ENCODE assay signal across 11 mouse cellular contexts in genomic region chr12:25024862-25025545, GRCm38 (mm10). TPM values are rescaled to one million over a fixed set of nuclear protein-coding genes. Genes with fewer than 3 reads are reported as not detected.
A peak's percentile ranks its signal among the peaks of the same experiment; 100 is the strongest.
DNase-seq lines count a peak whose midpoint lies in the region; ATAC-seq and TF ChIP-seq lines count a peak whose summit lies in the region.
"Had no signal": no experiment of that assay in that cellular context is flagged by ENCODE, and none has a peak within 500 bp of the region (broad histone marks: within the 10 kb centered on the region; RNA-seq: fewer than 3 reads in every experiment).

No protein-coding gene starts in this region.

- H3K36me3 ChIP-seq in kidney, adult 2 months (ENCODE audit: control insufficient read depth, insufficient read depth, low read length), result peaks cover 3% of the 10 kb centered on the region; the same call in 1 of the 2 replicates
- peaks cover 41% of the 10 kb centered on the region for H3K36me3 ChIP-seq in kidney, embryonic 15.5 days
- H3K36me3 ChIP-seq in stomach, postnatal 0 days (ENCODE audit: control insufficient read depth, insufficient read depth, low read length), result no peaks in the 10 kb centered on the region; the same call in 1 of the 2 replicates

- no peaks in the 10 kb centered on the region for H3K4me1 ChIP-seq in kidney, adult 2 months (ENCODE audit: control insufficient read depth, insufficient read depth, low read length)
- H3K4me1 ChIP-seq in kidney, embryonic 15.5 days, result no peaks in the 10 kb centered on the region
- H3K4me1 ChIP-seq in bone marrow macrophage, adult 2 months (ENCODE audit: control insufficient read depth, insufficient read depth, low read length), result no peaks in the 10 kb centered on the region
- H3K4me1 ChIP-seq in stomach, postnatal 0 days (replicated peaks; ENCODE audit: control insufficient read depth, insufficient read depth), result no peaks in the 10 kb centered on the region
- H3K4me1 ChIP-seq: embryonic facial prominence, embryonic 15.5 days; hindbrain, embryonic 12.5 days had no signal

- TF ChIP-seq POLR2A in kidney, adult 2 months (IDR thresholded peaks at IDR 0.05; ENCODE audit: low read depth, low read length), result no peak
- TF ChIP-seq POLR2A in bone marrow macrophage, adult 2 months (IDR thresholded peaks at IDR 0.05; ENCODE audit: borderline replicate concordance, low read depth, low read length), result no peak

- no peak overlapping the region for H3K4me2 ChIP-seq in kidney, embryonic 15.5 days
- no peak overlapping the region for H3K4me2 ChIP-seq in stomach, postnatal 0 days (replicated peaks; ENCODE audit: low read depth)
- H3K4me2 ChIP-seq: embryonic facial prominence, embryonic 15.5 days; hindbrain, embryonic 12.5 days had no signal

- no peak overlapping the region for H3K27ac ChIP-seq in kidney, adult 2 months (ENCODE audit: insufficient read depth, low read depth, low read length)
- no peak overlapping the region for H3K27ac ChIP-seq in kidney, embryonic 15.5 days
- H3K27ac ChIP-seq in bone marrow macrophage, adult 2 months (ENCODE audit: insufficient read depth, low read depth, low read length), result no peak overlapping the region
- no peak overlapping the region for H3K27ac ChIP-seq in stomach, postnatal 0 days (replicated peaks)
- H3K27ac ChIP-seq: embryonic facial prominence, embryonic 15.5 days; hindbrain, embryonic 12.5 days had no signal

- H3K9me3 ChIP-seq in kidney, embryonic 15.5 days (replicated peaks), result no peaks in the 10 kb centered on the region
- no peaks in the 10 kb centered on the region for H3K9me3 ChIP-seq in stomach, postnatal 0 days (ENCODE audit: control insufficient read depth, low read length)
- H3K9me3 ChIP-seq: embryonic facial prominence, embryonic 15.5 days; hindbrain, embryonic 12.5 days had no signal

- TF ChIP-seq EP300 in stomach, postnatal 0 days (optimal IDR thresholded peaks at IDR 0.05), result no peak

- TF ChIP-seq CTCF in kidney, adult 2 months (conservative IDR thresholded peaks at IDR 0.05; ENCODE audit: insufficient read depth, insufficient read length, low read depth, low read length), result peak; percentile 34; the same call in 1 of the 2 replicates
- TF ChIP-seq CTCF in bone marrow macrophage, adult 2 months (IDR thresholded peaks at IDR 0.05; ENCODE audit: low read depth, low read length), result peak; percentile 52
- peak; percentile 62 for TF ChIP-seq CTCF in stomach, postnatal 0 days (IDR thresholded peaks at IDR 0.05; ENCODE audit: low read depth)

- no peaks in the 10 kb centered on the region for H3K27me3 ChIP-seq in kidney, adult 2 months (replicated peaks; ENCODE audit: control insufficient read depth, insufficient read depth, low read length)
- no peaks in the 10 kb centered on the region for H3K27me3 ChIP-seq in kidney, embryonic 15.5 days
- no peaks in the 10 kb centered on the region for H3K27me3 ChIP-seq in stomach, postnatal 0 days (ENCODE audit: control insufficient read depth, insufficient read depth, low read length)
- H3K27me3 ChIP-seq: embryonic facial prominence, embryonic 15.5 days; hindbrain, embryonic 12.5 days had no signal

- ATAC-seq in kidney, embryonic 15.5 days (replicated peaks; ENCODE audit: low FRiP score), result no peak
- ATAC-seq in stomach, postnatal 0 days (ENCODE audit: low FRiP score, low TSS enrichment), result peak; percentile 78; the same call in 1 of the 2 replicates
- ATAC-seq in inflammation-experienced regulatory T-cells, adult 6 months, result no peak

- DNase-seq in kidney, adult 2 months, result peak; percentile 19
- DNase-seq in right cerebral cortex, postnatal 4 days, result peak; percentile 41
- DNase-seq in right cerebral cortex, adult 2 months (ENCODE audit: low spot score in 2 of 2), result no peak
- DNase-seq in stomach, postnatal 0 days (ENCODE audit: low spot score), result peak; percentile 36
- DNase-seq: cerebellum, adult 11-12 months; gastrocnemius, postnatal 10 days had no signal

- no peak overlapping the region for H3K4me3 ChIP-seq in kidney, adult 2 months (ENCODE audit: insufficient read depth, low read depth, low read length)
- H3K4me3 ChIP-seq in kidney, embryonic 15.5 days (replicated peaks), result no peak overlapping the region
- H3K4me3 ChIP-seq in bone marrow macrophage, adult 2 months (ENCODE audit: insufficient read depth, low read length), result no peak overlapping the region
- H3K4me3 ChIP-seq in stomach, postnatal 0 days (ENCODE audit: low read depth, low read length), result no peak overlapping the region
- H3K4me3 ChIP-seq: embryonic facial prominence, embryonic 15.5 days; hindbrain, embryonic 12.5 days had no signal

- WGBS in kidney, adult 2 months, result 72% methylated on average over 9 of the region's 9 CpGs
- 63% methylated on average over 9 of the region's 9 CpGs for WGBS in kidney, embryonic 15.5 days
- 61% methylated on average over 9 of the region's 9 CpGs for WGBS in stomach, postnatal 0 days

- no peak overlapping the region for H3K9ac ChIP-seq in kidney, embryonic 15.5 days
- no peak overlapping the region for H3K9ac ChIP-seq in stomach, postnatal 0 days (ENCODE audit: low read length)
- H3K9ac ChIP-seq: embryonic facial prominence, embryonic 15.5 days; hindbrain, embryonic 12.5 days had no signal

RNA-seq across cellular contexts. Expression of gene Kidins220, which starts 50.3 kb away (rescaled TPM):
- 79.6 and 102 TPM in 2 replicates for polyA plus RNA-seq in kidney, adult 2 months (2012; rRNA removed)
- polyA plus RNA-seq in kidney, embryonic 15.5 days (2015; fragmentation: Nextera tagmentation; extraction: Ambion mirVana), result 28.6 and 31.1 TPM in 2 replicates
- polyA plus RNA-seq in bone marrow macrophage, adult 2 months (2012; ENCODE audit: insufficient read depth, insufficient read length, missing spikeins), result 64.2 and 66.4 TPM in 2 replicates
- 9.1 and 9.9 TPM in 2 replicates for polyA plus RNA-seq in stomach, postnatal 0 days (2015; fragmentation: Nextera tagmentation; extraction: Ambion mirVana)
- polyA plus RNA-seq in inflammation-experienced regulatory T-cells, adult 6 months (2017; shearing (Covaris generic)), result 10 to 100 TPM; 14.6 to 16.8 (median 16.3) TPM

Comparison
In these comparisons a context has a peak if more than half of its experiments do, and no peak if none do; other contexts are left out.
1. DNase-seq: peak in kidney, adult 2 months (single experiment), right cerebral cortex, postnatal 4 days (single experiment) and stomach, postnatal 0 days (single experiment); none in right cerebral cortex, adult 2 months (0 of 2).
2. Peak in every context shown above with its lines, with median percentiles within 50 percentile points of each other: CTCF ChIP-seq.